Mouse (Mus musculus) cerebellum, postnatal 4 days (tissue): ENCODE data around the gene Gm4216.
"Not testable (repeated sequence)": the region's sequence is repeated elsewhere in the genome, so short reads cannot be mapped to it uniquely, and the experiment has no call there.

Experiments used
- DNase-seq, 2 experiments: peaks; one replicate each; pipeline ENCODE4 v3.0.0; 2022; ENCODE audit warnings: low spot score in 2 of 2, mixed read lengths in 1 of 2

Gene Gm4216

GRCm38 (mm10) chr7:23019823-23020222, at the start of gene Gm4216:
Gm4216 (minus strand) TSS chr7:23019923.
- DNase-seq, result not testable (repeated sequence)

- DNase-seq, result not testable (repeated sequence)
Measured at GRCm38 (mm10) chr7:23067356-23067755, 47.6 kb upstream of the Gm4216 start, which contains the start of gene Gm8720. Gm8720 (minus strand) TSS chr7:23067456.

- DNase-seq, result not testable (repeated sequence)
Measured at GRCm38 (mm10) chr7:23055240-23055639, 35.5 kb upstream of the Gm4216 start, which contains the start of gene Vmn1r163. Vmn1r163 (plus strand) TSS chr7:23055540.

GRCm38 (mm10) chr7:22984573-22984972, 35.1 kb downstream of the Gm4216 start, which contains the start of gene Gm4214:
Gm4214 (minus strand) TSS chr7:22984673.
- DNase-seq, result not testable (repeated sequence)
